Mouse (Mus musculus): ENCODE results near the gene Pacsin2. TPM values are rescaled to one million over a fixed set of nuclear protein-coding genes. Genes with fewer than 3 reads are reported as not detected.
"Not testable (repeated sequence)": the region's sequence is repeated elsewhere in the genome, so short reads cannot be mapped to it uniquely, and the experiment has no call there.

Pacsin2 gene
- polyA plus RNA-seq, 1 experiment: 30.5 TPM

GRCm38 (mm10) chr15:83408216-83408615, 56.2 kb downstream of the Pacsin2 start:
- Histone ChIP-seq H3K27me3 (ENCODE audit: control insufficient read depth, insufficient read depth, low read length) (no peaks in the 10 kb centered on the region), H3K27ac (ENCODE audit: control insufficient read depth, insufficient read depth, low read length) (no peak overlapping the region), H3K4me1 (replicated peaks; ENCODE audit: control insufficient read depth, insufficient read depth, low read length) (peaks cover 2% of the 10 kb centered on the region; the same call in 1 of the 2 replicates), H3K36me3 (ENCODE audit: control insufficient read depth, insufficient read depth, low read length) (no peaks in the 10 kb centered on the region), H3K4me3 (ENCODE audit: control insufficient read depth, insufficient read depth, low read length) (no peak overlapping the region)
- 82% methylated on average over 5 of the region's 5 CpGs for WGBS
- TF ChIP-seq POLR2A (IDR thresholded peaks at IDR 0.05; ENCODE audit: control insufficient read depth, extremely low read depth, insufficient read depth, low read length, poor library complexity): no peak
- no peak for TF ChIP-seq CTCF (IDR thresholded peaks at IDR 0.05; ENCODE audit: borderline replicate concordance, control insufficient read depth, extremely low read depth, insufficient read depth, low read length, poor library complexity)
- DNase-seq: no peak

GRCm38 (mm10) chr15:83407502-83407901, 56.9 kb downstream of the Pacsin2 start:
- H3K27ac ChIP-seq (ENCODE audit: control insufficient read depth, insufficient read depth, low read length): no peak overlapping the region
- no peaks in the 10 kb centered on the region for H3K36me3 ChIP-seq (ENCODE audit: control insufficient read depth, insufficient read depth, low read length)
- no peak for DNase-seq
- no peaks in the 10 kb centered on the region for H3K27me3 ChIP-seq (ENCODE audit: control insufficient read depth, insufficient read depth, low read length)
- H3K4me1 ChIP-seq (replicated peaks; ENCODE audit: control insufficient read depth, insufficient read depth, low read length): peaks cover 2% of the 10 kb centered on the region; the same call in 1 of the 2 replicates
- 96% methylated on average over 5 of the region's 5 CpGs for WGBS
- no peak overlapping the region for H3K4me3 ChIP-seq (ENCODE audit: control insufficient read depth, insufficient read depth, low read length)
- TF ChIP-seq POLR2A (IDR thresholded peaks at IDR 0.05; ENCODE audit: control insufficient read depth, extremely low read depth, insufficient read depth, low read length, poor library complexity): no peak
- no peak for TF ChIP-seq CTCF (IDR thresholded peaks at IDR 0.05; ENCODE audit: borderline replicate concordance, control insufficient read depth, extremely low read depth, insufficient read depth, low read length, poor library complexity)

- H3K4me1 ChIP-seq (replicated peaks; ENCODE audit: control insufficient read depth, insufficient read depth, low read length); H3K36me3 ChIP-seq (ENCODE audit: control insufficient read depth, insufficient read depth, low read length); H3K4me3 ChIP-seq (ENCODE audit: control insufficient read depth, insufficient read depth, low read length); H3K27ac ChIP-seq (ENCODE audit: control insufficient read depth, insufficient read depth, low read length); H3K27me3 ChIP-seq (ENCODE audit: control insufficient read depth, insufficient read depth, low read length); DNase-seq: not testable (repeated sequence)
- WGBS: 97% methylated on average over 24 of the region's 40 CpGs
These were observed 58.5 kb downstream of the Pacsin2 start for GRCm38 (mm10) chr15:83405866-83406265.

- 83% methylated on average over 3 of the region's 3 CpGs for WGBS
- H3K27me3 ChIP-seq (ENCODE audit: control insufficient read depth, insufficient read depth, low read length): no peaks in the 10 kb centered on the region
- no peak for TF ChIP-seq CTCF (IDR thresholded peaks at IDR 0.05; ENCODE audit: borderline replicate concordance, control insufficient read depth, extremely low read depth, insufficient read depth, low read length, poor library complexity)
- TF ChIP-seq POLR2A (IDR thresholded peaks at IDR 0.05; ENCODE audit: control insufficient read depth, extremely low read depth, insufficient read depth, low read length, poor library complexity): no peak
- H3K4me3 ChIP-seq (ENCODE audit: control insufficient read depth, insufficient read depth, low read length): no peak overlapping the region
- no peaks in the 10 kb centered on the region for H3K36me3 ChIP-seq (ENCODE audit: control insufficient read depth, insufficient read depth, low read length)
- H3K27ac ChIP-seq (ENCODE audit: control insufficient read depth, insufficient read depth, low read length): no peak overlapping the region
- peaks cover 3% of the 10 kb centered on the region for H3K4me1 ChIP-seq (replicated peaks; ENCODE audit: control insufficient read depth, insufficient read depth, low read length)
- no peak for DNase-seq
These were observed 60.4 kb downstream of the Pacsin2 start for GRCm38 (mm10) chr15:83404008-83404407.

GRCm38 (mm10) chr15:83403016-83403415, 61.4 kb downstream of the Pacsin2 start:
- Histone ChIP-seq H3K4me1 (replicated peaks; ENCODE audit: control insufficient read depth, insufficient read depth, low read length) (peaks cover 3% of the 10 kb centered on the region), H3K27ac (ENCODE audit: control insufficient read depth, insufficient read depth, low read length) (no peak overlapping the region), H3K27me3 (ENCODE audit: control insufficient read depth, insufficient read depth, low read length) (no peaks in the 10 kb centered on the region), H3K36me3 (ENCODE audit: control insufficient read depth, insufficient read depth, low read length) (no peaks in the 10 kb centered on the region), H3K4me3 (ENCODE audit: control insufficient read depth, insufficient read depth, low read length) (no peak overlapping the region)
- TF ChIP-seq POLR2A (IDR thresholded peaks at IDR 0.05; ENCODE audit: control insufficient read depth, extremely low read depth, insufficient read depth, low read length, poor library complexity) (no peak), CTCF (IDR thresholded peaks at IDR 0.05; ENCODE audit: borderline replicate concordance, control insufficient read depth, extremely low read depth, insufficient read depth, low read length, poor library complexity) (no peak)
- 98% methylated on average over 5 of the region's 5 CpGs for WGBS
- no peak for DNase-seq

GRCm38 (mm10) chr15:83392722-83393121, 71.7 kb downstream of the Pacsin2 start:
- Histone ChIP-seq H3K36me3 (ENCODE audit: control insufficient read depth, insufficient read depth, low read length) (no peaks in the 10 kb centered on the region), H3K4me3 (ENCODE audit: control insufficient read depth, insufficient read depth, low read length) (no peak overlapping the region), H3K4me1 (replicated peaks; ENCODE audit: control insufficient read depth, insufficient read depth, low read length) (no peaks in the 10 kb centered on the region), H3K27ac (ENCODE audit: control insufficient read depth, insufficient read depth, low read length) (no peak overlapping the region), H3K27me3 (ENCODE audit: control insufficient read depth, insufficient read depth, low read length) (no peaks in the 10 kb centered on the region)
- WGBS: 90% methylated on average over 2 of the region's 2 CpGs
- TF ChIP-seq CTCF (IDR thresholded peaks at IDR 0.05; ENCODE audit: borderline replicate concordance, control insufficient read depth, extremely low read depth, insufficient read depth, low read length, poor library complexity) (no peak), POLR2A (IDR thresholded peaks at IDR 0.05; ENCODE audit: control insufficient read depth, extremely low read depth, insufficient read depth, low read length, poor library complexity) (no peak)
- DNase-seq: no peak

GRCm38 (mm10) chr15:83387911-83388310, 76.5 kb downstream of the Pacsin2 start:
- TF ChIP-seq POLR2A (IDR thresholded peaks at IDR 0.05; ENCODE audit: control insufficient read depth, extremely low read depth, insufficient read depth, low read length, poor library complexity): no peak
- no peak for TF ChIP-seq CTCF (IDR thresholded peaks at IDR 0.05; ENCODE audit: borderline replicate concordance, control insufficient read depth, extremely low read depth, insufficient read depth, low read length, poor library complexity)
- Histone ChIP-seq H3K27me3 (ENCODE audit: control insufficient read depth, insufficient read depth, low read length) (no peaks in the 10 kb centered on the region), H3K27ac (ENCODE audit: control insufficient read depth, insufficient read depth, low read length) (no peak overlapping the region), H3K36me3 (ENCODE audit: control insufficient read depth, insufficient read depth, low read length) (no peaks in the 10 kb centered on the region), H3K4me1 (replicated peaks; ENCODE audit: control insufficient read depth, insufficient read depth, low read length) (no peaks in the 10 kb centered on the region), H3K4me3 (ENCODE audit: control insufficient read depth, insufficient read depth, low read length) (no peak overlapping the region)
- WGBS: 94% methylated on average over 2 of the region's 2 CpGs
- DNase-seq: no peak

Measured in thymus, adult 2 months (tissue).